Mouse (Mus musculus) G1E-ER4 (cell line): ENCODE results near the gene Gm10392. TPM values are rescaled to one million over a fixed set of nuclear protein-coding genes. Genes with fewer than 3 reads are reported as not detected.

ENCODE experiments used
- GATA1 ChIP-seq: IDR thresholded peaks from one replicate; pipeline ENCODE4 v1.8.0; 2012; ENCODE audit warnings: low read length, inconsistent platforms
- polyA plus RNA-seq: library from polyadenylated mRNA; stranded (reverse); fragments of >175 nt; gene quantifications from 2 replicates; pipeline ENCODE4 v1.2.3, GENCODE M21; 2012

Gene Gm10392
- polyA plus RNA-seq, 1 experiment: not detected

DNA sequence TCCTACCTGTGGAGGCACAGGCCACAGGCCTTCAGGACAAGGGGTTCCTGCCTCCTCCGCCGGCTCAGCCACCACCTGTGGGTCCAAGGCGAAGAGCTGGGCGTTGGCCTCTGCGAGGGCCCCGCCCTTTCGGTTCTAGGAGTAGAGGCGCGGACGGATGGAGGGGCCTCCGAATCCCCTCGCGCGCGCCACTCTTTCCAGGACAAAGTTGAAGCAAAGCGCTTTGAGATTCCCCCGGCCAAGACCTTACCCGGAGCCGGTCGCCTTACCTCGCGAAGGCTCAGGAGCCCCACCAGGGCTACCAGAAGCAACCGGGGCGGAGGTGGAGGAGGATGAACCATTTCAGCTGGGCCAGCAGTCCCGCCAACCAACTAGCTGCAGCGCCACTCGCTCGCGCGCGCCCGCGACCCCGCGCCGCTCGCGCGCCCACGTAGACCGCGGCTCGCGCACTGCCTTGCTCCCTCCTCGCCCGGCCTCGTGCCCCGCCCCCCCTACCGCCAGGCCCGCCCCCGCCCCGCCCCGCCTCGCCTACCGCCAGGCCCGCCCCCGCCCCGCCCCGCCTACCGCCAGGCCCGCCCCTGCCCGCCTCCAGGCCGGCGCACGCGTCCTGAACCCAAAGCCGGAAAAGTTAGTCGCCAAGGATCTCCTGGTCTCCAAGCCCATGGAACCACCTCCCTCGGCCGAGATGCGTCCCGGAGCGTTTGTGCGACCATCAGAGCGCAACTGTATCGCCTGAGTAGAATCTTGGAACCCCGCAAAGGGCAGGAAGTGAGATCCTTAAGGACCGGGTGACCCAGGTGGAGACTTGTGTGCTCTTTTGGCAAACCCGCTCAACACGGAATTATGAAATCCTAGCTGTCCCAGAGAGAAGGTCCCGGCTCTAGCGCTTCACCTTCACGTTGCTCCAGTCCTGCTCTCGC is 5.8 kb downstream of the Gm10392 start:
- no peak for TF ChIP-seq GATA1

DNA sequence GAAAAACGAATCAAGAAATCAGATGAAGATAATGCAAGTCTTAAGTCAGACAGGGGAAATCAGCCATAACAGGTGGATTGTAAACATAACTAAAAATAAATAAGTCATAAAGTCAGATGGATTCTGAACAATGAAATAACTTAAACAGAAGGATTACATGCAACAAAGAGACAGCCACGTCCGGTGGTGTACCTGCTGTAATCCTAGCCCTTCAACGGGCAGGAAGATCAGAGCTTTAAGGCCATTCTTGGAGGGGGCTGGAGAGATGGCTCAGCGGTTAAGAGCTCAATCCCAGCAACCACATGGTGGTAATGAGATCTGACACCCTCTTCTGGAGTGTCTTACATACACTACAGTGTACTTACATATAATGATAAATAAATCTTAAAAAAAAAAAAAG is 7.7 kb downstream of the Gm10392 start:
- no peak for TF ChIP-seq GATA1

DNA sequence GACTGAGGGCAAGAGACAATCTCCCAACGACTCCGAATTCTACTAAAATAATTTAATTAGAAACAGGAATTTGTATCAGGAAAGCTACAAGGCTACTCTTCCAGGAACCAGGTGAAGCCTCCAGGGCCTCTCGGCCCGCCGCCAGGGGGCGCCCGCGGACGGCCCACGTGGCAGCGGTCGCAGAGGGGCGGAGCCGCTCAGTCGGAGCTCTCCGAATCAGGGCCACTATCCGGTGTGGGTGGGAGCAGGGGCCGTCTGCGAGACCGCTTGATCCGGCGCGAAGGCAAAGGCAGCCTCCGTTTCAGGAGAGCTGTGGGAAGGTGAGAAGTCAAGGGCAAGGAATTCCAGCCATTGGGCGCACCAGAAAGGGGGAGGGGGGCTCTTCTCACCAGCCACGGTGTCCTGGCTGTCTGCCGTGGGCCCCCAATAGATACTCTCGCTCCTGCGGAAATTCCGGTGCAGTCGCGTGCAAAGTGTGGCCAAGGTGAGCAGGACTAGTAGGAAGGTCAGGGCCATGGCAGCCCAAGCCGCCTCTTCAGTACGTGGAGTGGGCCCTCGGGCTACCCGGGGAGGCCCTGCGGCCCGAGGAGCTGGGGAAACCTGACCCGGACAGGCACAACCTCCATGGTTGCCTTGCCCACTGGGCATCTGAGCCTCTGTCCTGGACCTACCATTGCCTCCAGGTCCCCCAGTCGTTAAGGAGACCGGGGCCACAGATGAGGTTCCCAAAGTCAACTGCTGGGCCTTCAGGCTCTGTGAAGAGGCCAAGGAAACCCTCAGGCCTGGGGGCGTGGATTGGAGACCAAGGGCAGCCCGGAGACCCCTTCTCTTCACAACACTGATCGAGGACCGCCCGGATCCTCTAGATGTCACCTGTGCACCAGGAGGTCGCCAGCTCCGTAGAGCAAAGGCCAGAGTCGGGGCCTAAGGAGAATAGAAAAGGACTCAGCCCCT is 10.7 kb downstream of the Gm10392 start:
- TF ChIP-seq GATA1: no peak

DNA sequence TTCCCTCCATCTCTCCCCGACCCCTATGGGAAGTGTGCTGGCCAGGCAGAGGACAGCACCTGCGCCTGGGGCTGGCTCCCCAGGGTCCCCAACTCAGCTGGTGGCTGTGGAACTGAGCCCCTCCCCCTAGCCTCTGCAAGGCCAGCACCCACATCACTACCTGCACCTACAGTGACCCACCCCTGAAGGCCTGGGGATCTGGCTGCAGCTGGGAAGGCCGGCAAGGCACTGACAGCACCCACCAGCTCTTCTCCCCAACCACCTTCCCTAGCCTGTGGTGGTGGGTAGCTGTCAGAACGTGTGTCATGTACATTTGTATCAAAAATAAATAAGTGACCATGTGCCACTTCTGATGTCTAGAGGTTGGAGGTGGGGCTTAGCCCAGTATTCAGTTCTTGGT is 11.6 kb downstream of the Gm10392 start:
- no peak for TF ChIP-seq GATA1

DNA sequence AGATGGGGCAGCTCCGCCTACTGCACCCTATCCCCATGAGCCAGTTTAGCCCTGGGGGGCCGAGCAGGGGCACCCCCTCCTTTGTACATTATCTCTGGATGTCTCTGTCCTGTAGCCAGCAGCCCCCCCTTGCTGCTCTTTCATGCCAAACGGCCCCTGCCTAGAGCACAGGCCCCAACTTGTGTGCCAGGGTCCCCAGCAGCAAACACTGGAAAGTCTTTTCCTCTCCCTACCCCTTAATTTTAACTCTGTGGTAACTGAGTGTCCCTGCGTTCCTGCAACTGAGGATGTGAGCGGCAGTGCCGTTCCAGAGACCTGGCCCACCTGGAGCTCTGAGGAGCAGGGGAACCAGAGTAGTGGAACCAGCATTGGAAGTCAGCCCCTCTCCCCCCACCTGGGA is 12.1 kb downstream of the Gm10392 start:
- TF ChIP-seq GATA1: no peak

DNA sequence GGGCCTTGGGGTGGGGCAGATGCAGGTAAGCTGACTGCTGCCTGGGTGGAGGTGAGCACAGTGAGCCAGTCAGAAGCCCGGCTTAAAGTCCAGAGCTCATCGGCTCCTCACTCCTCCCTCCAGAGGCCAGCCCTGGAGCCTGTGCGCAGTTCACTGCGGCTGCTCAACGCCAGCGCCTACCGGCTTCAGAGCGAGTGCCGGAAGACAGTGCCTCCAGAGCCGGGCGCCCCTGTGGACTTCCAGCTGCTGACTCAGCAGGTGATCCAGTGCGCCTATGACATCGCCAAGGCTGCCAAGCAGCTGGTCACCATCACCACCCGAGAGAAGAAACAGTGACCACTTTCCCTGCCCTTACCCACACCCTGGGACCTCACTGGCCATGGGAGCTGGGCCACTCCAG is 12.7 kb downstream of the Gm10392 start:
- TF ChIP-seq GATA1: no peak

DNA sequence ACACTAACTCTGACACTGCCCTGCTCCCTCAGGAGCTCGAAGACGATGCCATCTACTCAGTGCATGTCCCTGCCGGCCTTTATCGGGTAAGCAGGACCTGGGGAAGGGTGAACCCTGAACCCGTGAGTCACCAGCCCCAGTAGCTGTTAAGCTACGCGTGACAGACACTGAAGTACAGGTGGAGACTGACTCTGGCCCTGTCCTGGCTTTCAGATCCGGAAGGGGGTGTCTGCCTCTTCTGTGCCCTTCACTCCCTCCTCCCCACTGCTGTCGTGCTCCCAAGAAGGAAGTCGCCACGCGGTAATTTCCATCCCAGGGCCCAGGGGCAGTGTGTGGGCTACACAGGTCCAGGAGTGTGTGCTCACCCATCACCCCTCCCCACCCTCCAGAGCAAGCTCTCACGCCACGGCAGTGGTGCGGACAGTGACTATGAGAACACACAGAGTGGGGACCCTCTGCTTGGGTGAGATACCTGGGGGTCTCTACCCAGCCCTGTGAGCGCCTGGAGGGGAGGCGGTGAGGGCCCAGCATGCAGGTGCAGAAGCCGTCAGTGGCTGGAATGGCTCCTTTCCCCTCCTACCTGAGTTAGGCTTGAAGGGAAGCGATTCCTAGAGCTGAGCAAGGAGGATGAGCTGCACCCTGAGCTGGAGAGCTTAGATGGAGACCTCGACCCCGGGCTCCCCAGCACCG is 13.6 kb downstream of the Gm10392 start:
- no peak for TF ChIP-seq GATA1

DNA sequence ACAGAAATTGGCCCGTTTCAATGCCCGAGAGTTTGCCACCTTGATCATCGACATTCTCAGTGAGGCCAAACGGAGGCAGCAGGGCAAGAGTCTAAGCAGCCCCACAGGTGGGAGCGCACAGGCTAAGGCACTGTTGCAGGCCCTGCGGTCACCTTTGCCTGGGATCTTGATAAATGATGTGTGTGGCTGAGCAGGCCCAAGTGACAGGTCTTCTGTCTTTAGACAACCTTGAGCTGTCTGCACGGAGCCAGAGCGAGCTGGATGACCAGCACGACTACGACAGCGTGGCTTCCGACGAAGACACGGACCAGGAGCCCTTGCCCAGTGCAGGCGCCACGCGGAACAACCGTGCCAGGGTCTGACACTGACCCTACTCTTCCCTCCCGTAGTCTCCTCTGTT is 14.6 kb downstream of the Gm10392 start:
- no peak for TF ChIP-seq GATA1

DNA sequence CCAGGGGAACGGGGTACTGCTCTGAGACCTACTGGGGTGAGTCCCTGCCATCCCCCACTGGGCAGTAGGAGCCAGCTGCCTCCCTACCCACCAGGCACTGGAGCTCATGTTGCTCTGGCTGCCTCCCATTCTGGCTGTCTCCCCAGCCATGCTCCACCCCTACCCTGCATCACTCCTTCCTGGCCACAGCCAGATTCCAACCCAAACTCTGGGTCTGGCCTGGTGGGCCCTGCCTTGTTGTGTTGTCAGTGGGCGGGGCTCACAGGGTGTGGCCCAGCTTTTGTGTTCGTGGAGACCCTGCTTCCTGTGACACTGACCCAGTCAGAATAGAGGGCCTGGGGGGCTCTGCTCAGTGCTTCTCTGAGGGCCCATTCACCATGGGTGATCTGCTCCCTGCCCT is 15.5 kb downstream of the Gm10392 start:
- TF ChIP-seq GATA1: no peak

DNA sequence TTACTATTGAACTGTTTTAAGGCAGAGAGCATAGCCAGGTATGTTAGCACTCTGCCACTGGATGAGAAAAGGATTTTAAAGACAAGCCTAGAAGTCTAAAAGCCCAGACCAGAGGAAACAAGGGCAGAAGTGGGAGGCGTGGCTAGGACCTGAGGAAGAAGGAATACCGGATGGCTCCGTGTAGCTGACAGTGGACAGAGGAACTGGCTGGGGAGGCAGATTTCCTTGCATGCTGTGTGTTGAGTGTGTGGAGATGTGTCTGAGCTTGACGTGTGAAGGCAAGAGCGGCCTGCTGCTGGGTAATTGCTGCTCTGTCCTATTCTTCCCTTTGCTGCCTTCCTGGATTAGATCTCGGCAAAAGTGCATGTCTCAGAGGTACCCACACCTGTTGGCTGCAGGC is 16.5 kb downstream of the Gm10392 start:
- no peak for TF ChIP-seq GATA1

DNA sequence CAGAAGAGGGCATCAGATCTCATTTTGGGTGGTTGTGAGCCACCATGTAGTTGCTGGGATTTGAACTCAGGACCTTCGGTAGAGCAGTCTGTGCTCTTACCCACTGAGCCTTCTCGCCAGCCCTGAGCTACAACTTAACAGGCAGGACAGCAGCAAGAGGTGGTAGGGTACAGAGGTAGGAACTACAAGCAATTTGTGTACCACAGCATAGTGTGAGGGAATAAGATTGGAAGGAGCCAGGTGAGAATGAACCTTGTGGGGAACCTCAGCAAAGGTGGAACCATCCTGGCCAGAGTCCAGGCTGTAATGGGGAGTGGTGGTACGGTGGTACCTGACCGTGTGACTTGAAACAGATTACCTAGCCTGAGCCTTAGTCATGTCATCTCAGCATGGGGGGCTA is 17.0 kb downstream of the Gm10392 start:
- TF ChIP-seq GATA1: no peak

DNA sequence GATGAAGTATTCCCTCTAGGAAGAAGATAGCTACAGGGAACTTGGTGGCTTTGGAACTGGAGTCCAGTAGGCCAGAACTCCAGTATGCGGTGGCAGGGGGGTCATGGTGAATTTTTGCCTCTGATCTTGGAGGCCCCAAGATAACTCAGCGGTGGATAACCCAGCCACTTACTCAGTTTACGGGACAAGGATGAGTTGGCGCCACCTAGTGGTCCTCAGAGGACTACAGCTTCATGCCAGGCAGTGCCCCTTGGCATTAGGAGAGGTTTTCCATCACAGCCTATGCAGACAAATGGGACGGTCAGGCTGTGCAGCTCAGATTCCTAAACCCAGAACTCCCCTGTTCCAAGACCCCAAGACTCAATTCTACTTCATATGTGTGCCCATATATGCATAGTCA is 17.6 kb downstream of the Gm10392 start:
- no peak for TF ChIP-seq GATA1

DNA sequence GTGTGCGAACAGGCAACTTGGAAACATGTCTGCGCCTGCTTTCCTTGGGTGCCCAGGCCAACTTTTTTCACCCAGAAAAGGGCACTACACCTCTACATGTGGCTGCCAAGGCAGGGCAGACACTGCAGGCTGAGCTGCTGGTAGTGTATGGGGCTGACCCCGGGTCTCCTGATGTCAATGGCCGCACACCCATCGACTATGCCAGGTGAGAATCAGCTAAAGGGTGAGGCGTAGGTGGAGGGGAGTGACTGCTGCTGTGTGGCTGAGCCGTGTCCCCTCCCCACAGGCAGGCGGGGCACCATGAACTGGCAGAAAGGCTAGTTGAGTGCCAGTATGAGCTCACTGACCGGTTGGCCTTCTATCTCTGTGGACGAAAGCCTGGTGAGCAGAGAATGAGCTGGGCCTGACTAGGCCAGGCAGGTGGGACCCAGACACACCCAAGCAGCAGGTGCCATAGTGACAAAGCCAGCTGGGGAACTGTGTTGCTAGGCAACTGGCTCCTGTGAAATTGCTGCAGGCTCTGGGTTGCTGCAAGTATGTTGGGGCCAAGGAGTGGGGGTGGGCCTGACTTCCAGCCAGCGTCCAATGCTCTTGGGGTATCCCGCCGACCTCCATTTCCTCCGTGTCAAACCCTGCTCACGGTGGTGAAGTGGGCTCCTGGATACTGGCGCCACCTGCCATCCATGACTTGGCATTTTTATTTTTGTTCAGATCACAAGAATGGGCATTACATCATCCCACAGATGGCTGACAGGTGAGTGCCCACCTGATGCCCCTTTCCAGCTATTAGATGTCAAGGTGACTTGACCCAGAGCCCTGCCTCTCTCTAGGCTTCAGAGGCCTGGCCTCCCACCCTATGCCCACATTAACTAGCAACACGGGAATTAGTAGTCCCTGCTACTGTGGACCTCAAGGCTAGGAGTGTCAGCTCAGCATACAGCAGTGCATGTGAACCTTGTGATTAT is 18.4 kb downstream of the Gm10392 start:
- TF ChIP-seq GATA1: no peak

DNA sequence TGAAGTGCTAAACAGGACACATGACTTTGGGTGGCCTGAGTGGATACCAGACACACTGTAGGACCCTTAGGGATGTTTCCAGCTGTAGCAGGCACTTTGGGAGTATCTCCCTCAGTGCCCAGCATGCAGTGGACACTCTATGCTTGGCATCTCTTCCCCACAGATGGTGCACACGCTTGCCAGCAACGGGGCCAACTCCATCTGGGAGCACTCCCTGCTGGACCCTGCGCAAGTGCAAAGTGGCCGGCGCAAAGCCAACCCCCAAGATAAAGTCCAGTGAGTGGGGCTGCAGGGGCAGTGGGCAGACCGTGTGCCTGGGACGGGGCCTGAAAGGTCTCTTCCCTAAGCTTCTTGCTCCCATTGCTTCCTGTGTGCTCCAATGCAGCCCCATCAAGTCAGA is 19.6 kb downstream of the Gm10392 start:
- no peak for TF ChIP-seq GATA1
